Mouse (Mus musculus) left cerebral cortex, postnatal 25 days (tissue): ENCODE measurements at regions not wholly inside any gene's neighbourhood (a gene's known extent, or its start where the extent isn't known, plus 50 kb on each side); places are given as distances from the start of the nearest gene placed in this dataset.

Source experiments
- DNase-seq, 2 experiments: peaks; one replicate each; pipeline ENCODE4 v3.0.0; 2022; ENCODE audit warnings: low spot score in 2 of 2, mixed read lengths in 1 of 2
- intact Hi-C: fragments of 180-260 bp; cut with DNase I; formaldehyde crosslinking; loops from one replicate; pipeline ENCODE4 v1.15.1; 2025

DNA sequence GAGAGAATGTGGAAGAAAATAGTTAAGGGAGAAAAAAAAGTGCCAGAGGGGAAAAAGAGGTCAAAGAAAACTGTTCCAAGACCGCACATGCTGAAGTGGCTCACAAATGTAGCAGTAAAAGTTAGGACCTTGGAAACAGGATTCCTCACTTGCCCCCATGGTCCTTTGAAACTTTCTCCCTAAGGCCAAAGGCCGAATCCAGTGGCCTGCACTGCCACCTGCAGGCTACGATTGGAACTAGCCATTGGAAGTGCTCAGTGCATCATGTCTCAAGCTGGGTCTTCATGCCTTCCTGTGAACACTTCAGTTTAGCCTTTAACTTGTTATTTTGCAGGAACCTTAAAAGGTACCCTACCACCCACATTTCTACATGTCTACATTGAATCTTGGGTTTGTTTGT is 56.3 kb upstream of the Mctp2 start:
- intact Hi-C loops, result loop anchor here (1.0 kb wide), 1 partner anchor 122 kb away; no protein-coding TSS in a partner anchor

DNA sequence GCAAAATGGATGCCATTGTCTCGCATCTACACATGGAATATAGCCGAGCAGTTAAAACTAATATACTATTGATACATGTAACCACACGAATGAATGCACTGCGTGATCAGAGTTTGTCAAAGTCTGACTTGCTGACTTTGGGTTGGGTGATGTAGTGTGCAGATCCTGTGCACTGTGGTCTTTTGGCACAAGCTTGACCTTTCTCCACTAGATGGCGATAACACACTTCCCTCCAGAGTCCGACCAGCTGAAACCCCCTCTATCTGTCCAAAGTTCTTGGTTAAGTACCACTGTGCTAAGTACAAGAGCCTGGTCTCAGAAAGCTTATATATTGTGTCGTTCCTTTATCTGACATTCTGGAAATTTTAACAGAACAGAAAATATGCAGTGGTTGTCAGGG is 84.9 kb upstream of the Mctp2 start:
- intact Hi-C loops, result no loop called here
- peak; percentile 3 to 16 for DNase-seq

More for the DNA sequence above, 56.3 kb upstream of the Mctp2 start:
- DNase-seq, result peak; percentile 55 to 66

DNA sequence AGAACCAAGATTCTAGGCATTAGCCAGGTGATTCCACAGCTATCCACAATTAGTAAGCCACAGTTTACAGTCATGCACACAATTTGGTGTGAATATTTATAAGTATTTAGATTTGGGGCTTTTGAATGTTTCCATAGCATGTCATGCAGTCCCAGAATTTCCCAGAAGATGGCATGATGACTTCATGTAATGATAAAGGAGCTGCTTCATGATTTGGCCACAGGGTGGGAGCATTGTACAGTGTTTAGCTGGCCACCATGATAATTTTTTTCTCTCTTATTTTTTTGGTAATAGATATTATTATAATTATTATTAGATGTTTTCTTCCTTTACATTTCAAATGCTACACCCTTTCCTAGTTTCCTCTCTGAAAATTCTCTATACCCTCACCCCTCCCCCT is 93.6 kb upstream of the Mctp2 start:
- DNase-seq, result peak; percentile 70 to 80
- intact Hi-C loops, result loop anchor here (1.0 to 10.0 kb wide), 5 partner anchors 132 to 1227 kb away; no protein-coding TSS in a partner anchor

DNA sequence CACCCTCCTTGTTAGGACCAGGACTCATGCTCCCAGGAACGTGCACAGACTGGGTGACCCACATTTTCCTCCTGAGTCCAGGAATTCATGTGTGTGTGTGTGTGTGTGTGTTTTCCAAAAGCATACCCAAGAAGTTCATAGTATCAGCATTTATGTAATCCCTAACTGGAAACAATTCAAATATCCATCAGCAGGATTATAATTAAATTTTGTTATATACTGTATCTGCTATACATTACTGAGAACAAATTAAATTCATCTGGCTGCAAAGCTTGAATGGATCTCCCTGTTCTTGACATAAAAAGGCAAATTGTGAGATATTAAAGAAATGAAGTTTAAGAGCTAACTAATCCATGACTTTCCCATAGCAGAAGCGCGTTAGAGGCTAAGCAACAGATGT is 99.7 kb upstream of the Mctp2 start:
- DNase-seq, result no peak
- intact Hi-C loops, result loop anchor here (10.0 kb wide), 1 partner anchor 619 kb away; no protein-coding TSS in a partner anchor

DNA sequence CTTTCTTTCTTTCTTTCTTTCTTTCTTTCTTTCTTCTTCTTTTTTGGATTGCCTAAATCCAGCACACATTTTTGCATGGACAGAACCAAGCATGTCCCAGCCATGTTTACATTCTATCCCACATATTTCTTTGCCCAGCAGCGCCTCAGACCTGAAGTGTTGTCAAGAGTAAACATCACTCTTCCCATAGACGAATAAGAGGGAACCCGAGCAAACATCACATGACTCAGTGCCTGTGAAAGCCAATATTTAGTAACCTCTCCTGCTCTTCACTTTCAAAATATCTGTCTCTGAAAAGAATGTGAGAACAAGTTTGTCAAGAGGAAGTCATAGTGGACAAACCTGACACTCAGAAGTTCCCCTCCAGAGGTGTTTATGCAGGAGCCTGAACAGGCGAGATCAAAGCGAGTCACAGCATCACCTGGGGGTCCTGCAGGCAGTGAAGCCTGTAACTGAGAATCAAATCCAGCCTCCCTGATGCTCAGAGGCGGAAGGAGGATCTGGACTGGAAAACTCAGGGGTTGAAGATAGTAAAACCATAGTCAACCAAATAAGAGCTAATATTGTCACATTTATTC is 102.1 kb upstream of the Mctp2 start:
- intact Hi-C loops, result loop anchor here (10.0 kb wide), 1 partner anchor 616 kb away; no protein-coding TSS in a partner anchor
- DNase-seq, result no peak

DNA sequence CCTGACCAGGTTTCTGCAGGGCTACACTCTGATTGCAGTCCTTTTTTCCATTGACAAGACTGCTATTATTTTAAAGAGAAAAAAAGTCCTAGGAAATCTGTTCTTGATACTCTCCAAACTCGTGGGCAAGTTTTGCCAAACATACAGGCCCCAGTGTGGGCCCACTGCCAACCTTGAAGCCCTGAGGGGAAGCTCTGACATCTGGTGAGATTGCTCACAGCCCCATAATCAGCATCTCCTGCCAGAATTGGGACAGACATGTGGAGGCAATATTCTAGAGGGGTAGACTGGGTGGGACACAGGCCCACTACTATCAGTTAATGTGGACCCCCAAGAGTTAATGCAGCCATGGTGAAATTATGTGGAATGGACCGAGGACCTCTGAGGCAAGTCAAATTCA is 132.1 kb upstream of the Mctp2 start:
- intact Hi-C loops, result no loop called here
- DNase-seq, result no peak

DNA sequence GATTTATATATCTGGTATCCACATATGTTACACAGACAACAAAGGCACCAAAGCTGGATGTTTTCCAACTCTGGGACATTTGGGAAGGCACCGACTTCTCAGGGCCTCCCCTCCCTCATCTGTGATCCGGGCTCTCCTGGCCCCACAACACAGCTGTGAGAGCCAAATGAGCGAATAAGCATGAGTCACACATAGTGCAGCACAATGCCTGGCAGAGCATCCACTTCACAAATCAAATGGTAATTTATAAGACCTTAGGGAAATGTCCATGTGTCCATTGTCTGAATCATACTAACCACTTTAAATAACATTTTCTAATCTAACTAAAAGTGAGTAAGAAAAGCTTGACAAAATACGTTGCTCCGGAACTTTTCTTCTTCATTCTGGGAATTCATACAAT is 135.6 kb upstream of the Mctp2 start:
- DNase-seq, result no peak
- intact Hi-C loops, result no loop called here

DNA sequence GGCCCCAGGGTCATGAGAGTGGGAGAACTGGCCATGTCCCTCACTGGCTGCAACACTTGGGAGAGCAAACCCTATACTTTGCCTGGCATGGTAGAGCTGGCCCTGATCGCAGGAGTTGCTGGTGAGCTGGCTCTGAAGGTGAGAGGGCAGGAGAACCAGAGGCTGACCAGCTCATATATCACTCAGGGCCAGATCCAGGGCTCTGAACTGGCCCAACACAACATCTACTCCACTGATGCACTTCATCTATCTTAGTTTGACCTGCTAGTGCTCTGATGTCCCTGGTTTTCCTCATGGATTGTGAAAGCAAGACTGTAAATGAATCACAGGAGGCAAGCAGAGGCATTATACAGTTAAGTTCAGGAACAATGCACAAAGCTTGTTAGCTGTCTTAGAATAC is 137.6 kb upstream of the Mctp2 start:
- intact Hi-C loops, result no loop called here
- no peak for DNase-seq

DNA sequence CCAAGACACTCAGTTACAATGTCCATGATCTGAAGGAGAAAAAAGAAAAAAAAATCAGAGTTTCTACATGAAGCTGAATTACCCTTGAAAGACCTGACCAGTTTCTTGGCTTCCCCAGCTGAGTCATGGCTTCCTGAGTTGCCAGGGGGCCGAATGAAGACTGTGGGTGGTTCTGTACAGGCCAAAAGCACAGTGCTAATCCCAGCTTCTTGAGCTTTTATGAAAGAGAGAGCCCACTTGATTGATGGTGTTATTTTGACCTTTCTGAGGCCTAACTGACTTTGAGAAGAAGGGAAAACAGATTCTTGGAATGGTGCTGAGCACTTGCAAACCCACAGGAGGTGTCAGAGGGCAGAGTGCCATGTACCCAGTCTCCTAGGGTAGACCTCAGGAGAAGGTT is 138.4 kb upstream of the Mctp2 start:
- intact Hi-C loops, result no loop called here
- no peak for DNase-seq

DNA sequence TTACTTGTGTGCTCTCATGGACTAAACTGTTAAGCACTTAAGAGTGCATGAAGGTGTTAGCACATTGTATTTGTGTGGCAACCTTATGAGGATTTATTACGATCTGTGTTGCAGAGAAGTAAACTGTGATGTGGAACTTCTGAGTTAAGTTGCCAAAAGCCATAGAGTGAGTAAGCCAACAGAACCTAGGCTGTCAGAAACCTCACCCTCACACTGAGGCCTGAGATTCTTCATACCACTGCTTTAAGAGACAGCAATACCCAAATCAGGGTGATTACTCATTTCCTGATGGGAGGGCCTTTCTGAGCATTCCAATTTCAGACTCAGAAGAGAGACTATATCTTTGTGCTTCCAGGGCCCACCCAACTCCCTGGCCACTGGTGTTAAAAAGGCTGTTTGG is 140.5 kb upstream of the Mctp2 start:
- peak in 1 of 2 experiments; percentile 8 for DNase-seq
- intact Hi-C loops, result no loop called here

DNA sequence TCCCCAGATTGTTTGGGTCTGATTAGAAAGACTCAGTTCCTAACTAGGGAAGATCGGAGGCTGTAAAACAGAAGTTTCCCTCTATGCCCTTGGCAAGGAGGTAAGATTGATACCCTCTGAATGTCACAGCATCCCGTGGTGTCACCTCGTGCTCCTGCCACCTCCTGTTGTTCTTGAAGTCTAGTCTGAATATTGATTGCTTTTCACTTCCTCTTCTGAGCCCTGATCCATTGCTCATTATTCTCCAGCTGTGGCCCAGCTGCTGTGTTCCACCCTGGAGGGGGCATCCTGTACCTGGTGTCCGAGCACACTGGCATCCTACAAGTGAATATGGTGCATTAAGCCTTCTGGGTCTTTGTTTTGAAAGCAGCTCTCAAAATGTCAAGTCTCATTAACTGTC is 156.6 kb upstream of the Mctp2 start:
- no peak for DNase-seq
- intact Hi-C loops, result no loop called here

DNA sequence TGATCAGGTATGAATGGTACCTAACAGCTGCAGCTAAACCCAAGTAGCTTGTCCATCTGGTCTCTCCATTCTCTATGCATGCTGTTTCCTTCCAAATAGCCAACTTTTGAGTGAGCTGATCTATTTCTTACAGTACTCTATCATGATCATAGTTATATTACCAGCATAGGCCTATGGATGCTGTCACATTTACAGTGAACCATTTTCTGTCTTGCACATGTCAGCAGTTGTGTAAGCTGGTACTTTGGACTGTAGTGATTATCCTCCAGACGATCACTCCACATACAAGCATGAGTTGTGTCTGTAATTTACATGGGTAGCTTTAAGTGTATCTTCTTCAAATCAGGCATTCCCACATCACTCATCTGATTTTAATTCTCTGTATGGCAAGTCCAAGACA is 158.2 kb upstream of the Mctp2 start:
- no peak for DNase-seq
- intact Hi-C loops, result no loop called here

DNA sequence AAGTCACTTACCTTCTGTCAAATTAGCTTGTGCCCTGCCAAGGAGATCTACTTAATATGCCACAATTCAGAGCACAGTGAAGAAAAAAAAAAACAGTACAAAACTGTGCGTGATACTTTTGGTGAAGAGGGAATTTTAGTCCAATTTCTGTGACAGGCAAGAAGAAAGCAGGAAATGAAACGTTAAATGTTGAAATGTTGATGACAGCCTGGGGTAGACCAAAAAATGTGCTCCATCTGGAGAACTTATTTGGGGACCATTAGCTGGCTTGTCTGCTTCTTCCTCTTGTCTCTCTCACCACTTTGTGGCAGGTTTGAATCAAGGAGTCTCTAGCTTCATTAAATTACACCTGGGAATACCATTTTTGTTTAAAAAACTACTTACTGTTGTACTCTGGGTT is 163.3 kb upstream of the Mctp2 start:
- no peak for DNase-seq
- intact Hi-C loops, result no loop called here

DNA sequence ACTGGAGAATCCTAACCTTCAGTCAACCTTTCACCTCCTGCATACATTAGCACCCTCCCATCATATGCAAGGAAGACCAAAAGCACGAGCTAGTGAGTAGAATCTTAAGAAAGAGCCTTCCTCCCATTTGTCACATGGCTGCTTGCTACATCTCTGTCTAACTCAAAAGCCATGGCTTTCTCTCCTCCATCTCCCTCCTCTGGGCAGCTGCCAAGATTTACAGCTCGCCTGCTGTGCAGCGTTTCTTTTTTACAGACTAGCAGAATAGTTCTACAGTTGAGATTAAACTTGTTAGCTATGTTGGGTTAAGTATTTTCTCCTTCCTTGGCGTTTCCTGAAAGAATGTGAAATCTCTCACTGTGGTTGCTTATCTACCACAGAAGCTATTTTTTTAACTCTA is 168.3 kb upstream of the Mctp2 start:
- peak in 1 of 2 experiments; percentile 24 for DNase-seq
- intact Hi-C loops, result no loop called here

DNA sequence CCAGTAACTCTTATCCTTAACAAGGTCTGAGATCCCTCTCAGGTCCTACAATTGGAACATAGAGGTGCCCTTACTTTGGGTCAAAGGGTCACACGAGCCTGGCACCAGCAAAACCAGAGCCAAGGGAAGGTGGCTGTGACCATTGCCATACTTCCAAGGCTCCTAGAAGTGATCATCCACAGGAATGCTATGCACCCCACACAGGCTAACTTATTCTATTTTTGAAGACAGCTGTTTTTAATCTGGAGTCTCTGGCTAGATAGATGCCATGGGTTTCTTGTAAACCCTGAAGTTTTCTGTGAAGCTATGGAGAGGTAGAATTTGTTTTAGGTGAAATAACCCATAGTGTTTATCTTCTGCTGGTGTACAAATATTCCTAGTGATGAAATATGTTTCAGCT is 172.5 kb upstream of the Mctp2 start:
- intact Hi-C loops, result no loop called here
- DNase-seq, result no peak

DNA sequence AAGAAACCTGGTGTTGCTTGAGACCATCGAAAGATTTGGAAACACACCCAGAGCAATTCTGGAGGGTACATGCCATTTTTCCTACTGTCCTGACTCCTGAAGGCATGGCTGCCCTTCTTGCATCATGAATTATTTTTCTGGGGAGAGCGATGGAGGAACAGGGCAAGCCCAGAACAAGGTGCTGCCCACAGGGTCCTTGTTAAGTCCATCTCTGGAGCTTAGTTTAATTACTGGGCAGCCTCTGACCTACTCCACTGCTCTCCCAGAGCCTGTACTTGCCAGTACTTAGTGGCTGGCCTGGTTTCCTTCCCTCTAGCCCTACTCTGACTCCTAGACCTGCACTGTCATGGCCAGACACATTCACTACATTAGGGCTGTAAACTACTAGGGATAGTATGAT is 174.9 kb upstream of the Mctp2 start:
- DNase-seq, result no peak
- intact Hi-C loops, result no loop called here

DNA sequence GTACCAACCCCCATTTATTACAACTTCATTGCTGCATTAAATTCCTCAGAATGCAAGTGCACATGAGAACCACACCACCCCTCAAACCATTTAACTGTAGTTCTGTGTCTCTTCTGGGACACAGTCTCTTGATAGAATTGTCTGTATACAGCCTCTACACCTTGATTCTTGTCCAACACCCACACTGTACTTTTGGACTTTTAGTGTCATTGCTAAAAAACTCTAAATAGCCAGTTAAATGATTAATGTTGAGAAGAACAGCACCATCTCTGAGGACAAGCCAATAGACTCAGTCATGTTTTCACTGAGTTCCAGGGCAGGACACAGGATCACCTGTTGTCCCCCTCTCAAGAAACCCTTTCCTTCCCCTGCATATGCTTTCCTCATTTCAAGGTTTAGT is 183.8 kb upstream of the Mctp2 start:
- intact Hi-C loops, result no loop called here
- no peak for DNase-seq

DNA sequence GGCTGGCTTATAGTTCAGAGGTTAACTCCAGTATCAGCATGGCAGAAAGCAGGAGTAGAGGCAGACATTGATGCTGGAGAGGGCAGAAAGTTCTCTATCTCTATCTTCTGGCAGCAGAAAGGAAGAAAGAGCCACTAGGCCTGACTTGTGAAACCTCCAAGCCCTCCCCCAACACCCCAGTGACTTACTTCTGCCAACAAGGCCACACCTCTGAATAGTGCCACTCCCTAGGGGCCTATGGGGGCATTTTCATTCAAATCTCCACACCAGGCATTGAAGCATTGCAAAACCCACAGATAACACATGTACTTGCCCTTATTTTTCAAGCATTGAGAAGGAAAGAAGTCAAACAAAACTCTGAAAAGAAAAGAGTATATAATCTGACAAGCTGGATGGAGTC is 186.9 kb upstream of the Mctp2 start:
- intact Hi-C loops, result no loop called here

DNA sequence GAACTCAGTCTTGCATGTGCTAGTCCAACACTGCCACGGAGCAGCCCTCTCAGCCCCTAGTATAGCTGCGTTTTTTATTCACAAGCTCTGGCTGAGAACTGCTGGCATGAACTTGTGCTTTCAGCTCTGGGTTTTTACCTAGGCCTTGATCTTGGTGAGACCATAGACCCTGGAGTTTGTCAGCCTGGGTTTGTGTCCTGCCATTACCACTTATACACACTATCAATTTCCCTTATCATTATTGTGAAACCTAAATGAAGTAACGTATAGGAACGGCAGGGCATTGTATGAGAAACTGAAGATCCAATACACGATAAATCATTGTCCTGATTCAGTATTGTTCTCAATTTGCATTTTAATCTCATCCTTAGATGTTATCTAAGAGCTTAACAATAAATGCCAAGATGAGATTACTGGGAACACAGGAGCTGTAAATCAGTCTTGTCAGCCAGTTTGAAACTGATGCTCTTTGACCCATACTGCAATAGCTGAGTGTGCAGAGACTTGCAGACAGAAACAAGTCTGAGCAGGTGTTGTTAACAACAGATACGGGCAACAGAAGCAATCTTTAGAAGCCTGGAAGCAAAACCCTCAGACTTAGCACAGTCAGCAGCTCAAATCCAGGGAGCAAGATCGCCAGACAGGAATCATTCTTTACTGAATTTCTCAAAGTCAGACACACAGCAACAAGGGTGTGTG is 190.7 kb upstream of the Mctp2 start:
- no peak for DNase-seq
- intact Hi-C loops, result no loop called here

More for the DNA sequence above, 186.9 kb upstream of the Mctp2 start:
- no peak for DNase-seq

DNA sequence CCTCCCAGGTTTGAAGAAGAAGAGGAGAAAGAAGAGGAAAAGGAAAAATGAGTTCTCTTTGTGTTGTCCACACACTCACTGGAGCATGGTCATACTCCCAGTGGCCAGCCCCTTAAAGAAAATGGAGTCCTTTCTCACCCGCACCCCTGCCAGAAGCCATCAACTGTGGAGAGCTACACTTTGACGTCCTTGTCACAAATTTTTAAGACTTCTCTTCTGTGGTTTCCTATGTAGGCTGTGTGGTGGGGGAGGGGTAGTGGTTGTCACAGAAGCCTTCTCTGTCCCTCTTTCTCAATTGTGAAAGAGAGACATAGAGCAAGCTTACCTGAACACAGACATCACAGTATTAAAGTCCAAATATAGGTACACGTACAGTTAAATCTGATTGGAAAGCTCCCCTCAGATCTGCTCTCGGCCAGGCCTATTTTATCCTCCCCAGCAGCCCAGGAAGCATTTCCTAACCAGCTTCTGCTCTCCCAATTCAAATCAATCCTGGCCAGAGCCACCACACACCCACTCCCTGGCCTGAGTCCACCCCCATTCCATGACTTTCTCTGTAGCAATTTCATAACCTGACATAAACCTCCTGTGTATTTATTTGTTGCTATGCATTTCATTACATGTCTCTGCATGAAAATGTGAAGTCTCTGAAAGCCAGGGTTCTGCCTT is 192.3 kb upstream of the Mctp2 start:
- intact Hi-C loops, result no loop called here
- peak in 1 of 2 experiments; percentile 28 for DNase-seq

DNA sequence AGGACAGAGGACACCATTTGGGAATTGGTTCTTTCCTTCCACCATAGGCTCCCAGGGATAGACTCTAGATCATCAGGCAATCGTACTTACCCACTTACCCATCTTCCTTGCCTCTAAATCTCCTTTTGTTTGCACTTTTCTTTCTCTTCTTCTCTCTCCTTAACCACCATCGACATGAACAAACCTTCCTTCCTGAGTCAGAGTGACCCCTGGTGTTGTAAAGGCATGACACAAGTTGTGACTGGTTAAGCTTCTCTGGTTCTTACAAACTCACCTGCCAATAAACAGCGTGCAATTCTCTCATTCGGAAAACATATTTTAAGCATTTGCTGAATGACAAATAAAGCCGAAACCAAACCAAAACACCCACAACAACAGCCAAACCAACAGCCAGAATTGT is 193.4 kb upstream of the Mctp2 start:
- DNase-seq, result no peak
- intact Hi-C loops, result no loop called here
